Mouse (Mus musculus): Measurements from ENCODE around the gene Tmed6. TPM values are rescaled to one million over a fixed set of nuclear protein-coding genes. Genes with fewer than 3 reads are reported as not detected.

The Tmed6 gene
- polyA plus RNA-seq, 1 experiment from 2014 or later = not detected

DNA sequence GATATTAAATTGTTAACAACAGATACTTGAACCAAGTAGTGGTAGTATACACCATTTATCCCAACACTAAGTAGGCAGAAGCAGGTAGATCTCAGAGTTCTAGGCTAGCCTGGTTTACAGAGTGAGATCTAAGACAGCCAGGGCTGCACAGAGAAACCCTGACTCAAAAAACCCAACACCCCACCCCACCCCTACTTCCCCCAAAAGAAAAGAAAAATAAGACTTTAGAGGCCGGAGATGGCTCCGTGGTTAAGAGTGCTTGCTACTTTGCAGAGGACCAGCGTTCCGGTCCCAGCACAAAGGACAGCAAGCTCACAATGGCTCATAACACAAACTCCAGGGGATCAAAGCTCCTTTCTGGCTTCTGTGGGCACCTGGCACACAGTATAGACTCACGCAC is 20.6 kb upstream of the Tmed6 start:
- Histone ChIP-seq H3K9ac (ENCODE audit: low read length) (no peak overlapping the region), H3K36me3 (ENCODE audit: control insufficient read depth, insufficient read depth) (peaks cover 41% of the 10 kb centered on the region), H3K27ac (ENCODE audit: low read length) (no peak overlapping the region), H3K27me3 (ENCODE audit: control insufficient read depth, insufficient read depth, low read length) (no peaks in the 10 kb centered on the region), H3K9me3 (replicated peaks; ENCODE audit: control insufficient read depth, low read length) (no peaks in the 10 kb centered on the region), H3K4me1 (ENCODE audit: control insufficient read depth, insufficient read depth, low read length) (no peaks in the 10 kb centered on the region), H3K4me3 (ENCODE audit: low read length) (no peak overlapping the region), H3K4me2 (ENCODE audit: low read depth, low read length) (no peak overlapping the region)
- no peak for ATAC-seq (replicated peaks; ENCODE audit: extremely low read depth, insufficient read depth, low FRiP score)
- WGBS = 96% methylated on average over 5 of the region's 5 CpGs

DNA sequence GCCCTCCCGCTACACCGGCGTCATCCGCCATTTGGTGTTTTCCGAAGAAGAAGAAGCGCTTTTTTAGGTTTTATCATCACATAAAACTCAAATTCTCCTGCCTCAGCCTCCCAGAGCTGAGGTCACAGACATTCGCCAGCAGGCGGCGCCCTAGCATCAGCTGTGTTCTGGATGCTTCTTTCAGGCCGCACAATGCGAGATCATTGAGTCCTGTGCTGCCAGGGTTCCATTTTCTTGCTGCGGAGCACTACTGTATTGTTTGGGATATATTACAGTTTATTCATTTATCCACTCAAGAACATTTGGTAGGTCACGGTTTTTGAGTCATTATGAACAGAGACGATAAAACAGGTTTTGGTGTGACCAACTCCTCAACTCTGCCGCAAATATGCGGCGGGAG is 19.9 kb upstream of the Tmed6 start:
- no peak for ATAC-seq (replicated peaks; ENCODE audit: extremely low read depth, insufficient read depth, low FRiP score)
- WGBS = 96% methylated on average over 17 of the region's 17 CpGs

DNA sequence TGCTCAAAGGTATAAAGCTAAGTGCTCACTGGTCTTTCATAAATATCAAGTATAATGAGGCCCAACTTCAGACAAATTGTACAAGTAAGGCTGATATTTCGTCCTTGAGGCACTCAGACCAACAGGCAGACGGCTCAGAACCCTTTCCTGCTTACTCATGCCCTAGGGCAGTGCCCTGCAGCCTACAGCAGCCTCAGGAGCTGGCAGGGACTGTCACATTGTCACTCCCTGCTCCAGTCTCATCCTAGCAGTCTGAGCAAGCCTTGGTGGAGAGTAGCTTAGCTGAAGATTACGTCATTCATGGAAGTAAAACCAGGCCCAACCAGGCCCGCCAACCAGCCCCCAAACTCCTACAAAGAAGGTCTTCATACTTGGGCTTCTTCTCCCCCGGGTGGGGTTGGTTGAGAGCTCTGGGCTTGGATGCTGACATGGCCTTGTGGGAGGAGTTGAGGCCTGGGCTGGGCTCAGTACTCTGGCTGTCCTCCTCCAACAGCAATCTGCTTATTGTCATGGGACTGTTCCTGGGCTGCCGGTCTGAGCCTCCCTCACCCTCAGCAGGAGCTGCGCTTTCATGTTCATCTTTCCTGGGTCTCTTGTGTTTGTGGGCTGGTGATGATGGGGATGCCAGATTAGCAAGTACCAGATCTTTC is 10.9 kb upstream of the Tmed6 start:
- no peak overlapping the region for H3K9ac ChIP-seq (ENCODE audit: low read length)
- H3K4me3 ChIP-seq (ENCODE audit: low read length) = no peak overlapping the region
- no peak overlapping the region for H3K27ac ChIP-seq (ENCODE audit: low read length)
- no peaks in the 10 kb centered on the region for H3K4me1 ChIP-seq (ENCODE audit: control insufficient read depth, insufficient read depth, low read length)
- 80% methylated on average over 7 of the region's 7 CpGs for WGBS
- no peaks in the 10 kb centered on the region for H3K9me3 ChIP-seq (replicated peaks; ENCODE audit: control insufficient read depth, low read length)
- ATAC-seq (replicated peaks; ENCODE audit: extremely low read depth, insufficient read depth, low FRiP score) = no peak
- no peak overlapping the region for H3K4me2 ChIP-seq (ENCODE audit: low read depth, low read length)
- no peaks in the 10 kb centered on the region for H3K27me3 ChIP-seq (ENCODE audit: control insufficient read depth, insufficient read depth, low read length)
- peaks cover 31% of the 10 kb centered on the region for H3K36me3 ChIP-seq (ENCODE audit: control insufficient read depth, insufficient read depth)

More for the DNA sequence above, 19.9 kb upstream of the Tmed6 start:
- Histone ChIP-seq H3K4me2 (ENCODE audit: low read depth, low read length) (no peak overlapping the region), H3K9me3 (replicated peaks; ENCODE audit: control insufficient read depth, low read length) (no peaks in the 10 kb centered on the region), H3K4me3 (ENCODE audit: low read length) (no peak overlapping the region), H3K27me3 (ENCODE audit: control insufficient read depth, insufficient read depth, low read length) (no peaks in the 10 kb centered on the region), H3K9ac (ENCODE audit: low read length) (no peak overlapping the region), H3K36me3 (ENCODE audit: control insufficient read depth, insufficient read depth) (peaks cover 42% of the 10 kb centered on the region), H3K27ac (ENCODE audit: low read length) (no peak overlapping the region), H3K4me1 (ENCODE audit: control insufficient read depth, insufficient read depth, low read length) (no peaks in the 10 kb centered on the region)

DNA sequence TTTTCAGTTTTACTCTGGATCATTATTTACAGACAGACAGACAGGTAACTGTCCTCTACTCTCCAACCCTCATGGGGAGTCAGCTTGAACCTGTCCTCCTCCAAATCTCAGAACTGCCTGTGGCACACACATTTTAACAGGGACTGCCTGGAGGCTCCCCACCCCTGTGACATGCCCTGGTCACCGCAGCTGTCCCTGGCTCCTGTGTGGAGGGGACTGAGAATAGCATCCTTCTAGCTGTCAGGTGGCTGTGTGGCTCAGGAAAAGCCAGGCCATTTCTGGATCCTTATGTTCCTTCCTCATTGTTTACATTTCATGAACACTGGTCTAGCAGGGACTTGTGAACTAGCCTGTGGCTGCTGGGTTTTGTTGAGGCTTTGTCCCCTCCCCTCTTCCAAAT is 8.7 kb upstream of the Tmed6 start:
- Histone ChIP-seq H3K36me3 (ENCODE audit: control insufficient read depth, insufficient read depth) (peaks cover 40% of the 10 kb centered on the region), H3K4me1 (ENCODE audit: control insufficient read depth, insufficient read depth, low read length) (no peaks in the 10 kb centered on the region), H3K4me3 (ENCODE audit: low read length) (no peak overlapping the region), H3K27me3 (ENCODE audit: control insufficient read depth, insufficient read depth, low read length) (no peaks in the 10 kb centered on the region), H3K27ac (ENCODE audit: low read length) (no peak overlapping the region), H3K4me2 (ENCODE audit: low read depth, low read length) (no peak overlapping the region), H3K9ac (ENCODE audit: low read length) (no peak overlapping the region), H3K9me3 (replicated peaks; ENCODE audit: control insufficient read depth, low read length) (no peaks in the 10 kb centered on the region)
- WGBS = 84% methylated on average over 1 of the region's 1 CpGs
- ATAC-seq (replicated peaks; ENCODE audit: extremely low read depth, insufficient read depth, low FRiP score) = no peak

DNA sequence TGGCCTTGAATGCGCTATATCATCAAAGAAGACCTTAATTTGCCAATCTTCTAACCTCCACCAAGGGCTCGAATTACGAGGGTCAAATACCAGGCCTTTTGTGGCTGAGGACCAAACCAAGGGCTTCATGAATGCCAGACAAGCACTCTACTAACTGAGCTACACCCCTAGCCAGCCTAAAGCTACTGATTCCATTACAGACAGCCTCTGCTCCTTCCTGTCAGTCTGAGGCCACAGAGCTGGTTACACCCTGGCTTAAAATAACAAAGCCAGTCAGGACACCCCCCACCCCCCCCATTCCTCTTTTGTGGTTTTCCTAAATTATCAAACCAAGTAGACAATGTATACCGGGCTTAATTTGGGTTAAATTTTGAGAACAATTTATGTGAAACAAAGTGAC is 8.3 kb upstream of the Tmed6 start:
- no peak for ATAC-seq (replicated peaks; ENCODE audit: extremely low read depth, insufficient read depth, low FRiP score)
- peaks cover 40% of the 10 kb centered on the region for H3K36me3 ChIP-seq (ENCODE audit: control insufficient read depth, insufficient read depth)
- no peaks in the 10 kb centered on the region for H3K4me1 ChIP-seq (ENCODE audit: control insufficient read depth, insufficient read depth, low read length)
- H3K9ac ChIP-seq (ENCODE audit: low read length) = no peak overlapping the region
- no peak overlapping the region for H3K27ac ChIP-seq (ENCODE audit: low read length)
- H3K4me3 ChIP-seq (ENCODE audit: low read length) = no peak overlapping the region
- H3K9me3 ChIP-seq (replicated peaks; ENCODE audit: control insufficient read depth, low read length) = no peaks in the 10 kb centered on the region
- 75% methylated on average over 4 of the region's 4 CpGs for WGBS
- H3K27me3 ChIP-seq (ENCODE audit: control insufficient read depth, insufficient read depth, low read length) = no peaks in the 10 kb centered on the region
- no peak overlapping the region for H3K4me2 ChIP-seq (ENCODE audit: low read depth, low read length)

DNA sequence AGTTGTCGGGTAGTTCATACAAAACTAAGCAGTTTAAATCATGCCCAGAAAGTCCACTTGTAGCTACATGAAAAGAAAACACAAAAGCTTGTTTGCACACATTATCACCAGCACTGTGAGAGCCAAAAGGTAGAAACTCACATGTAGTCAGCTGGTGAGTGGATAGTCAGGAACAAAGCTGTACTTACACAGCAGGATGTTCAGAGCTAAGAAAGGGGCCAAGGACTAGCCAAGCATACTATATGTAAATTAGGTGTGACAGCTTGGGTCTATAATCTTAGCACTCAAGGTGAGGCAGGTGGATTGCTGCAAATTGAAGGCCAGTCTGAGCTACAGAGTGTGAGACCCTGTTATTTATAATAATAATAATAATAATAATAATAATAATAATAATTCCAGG is 2.8 kb downstream of the Tmed6 start:
- WGBS = 86% methylated on average over 1 of the region's 1 CpGs
- Histone ChIP-seq H3K27me3 (ENCODE audit: control insufficient read depth, insufficient read depth, low read length) (no peaks in the 10 kb centered on the region), H3K9me3 (replicated peaks; ENCODE audit: control insufficient read depth, low read length) (no peaks in the 10 kb centered on the region)

DNA sequence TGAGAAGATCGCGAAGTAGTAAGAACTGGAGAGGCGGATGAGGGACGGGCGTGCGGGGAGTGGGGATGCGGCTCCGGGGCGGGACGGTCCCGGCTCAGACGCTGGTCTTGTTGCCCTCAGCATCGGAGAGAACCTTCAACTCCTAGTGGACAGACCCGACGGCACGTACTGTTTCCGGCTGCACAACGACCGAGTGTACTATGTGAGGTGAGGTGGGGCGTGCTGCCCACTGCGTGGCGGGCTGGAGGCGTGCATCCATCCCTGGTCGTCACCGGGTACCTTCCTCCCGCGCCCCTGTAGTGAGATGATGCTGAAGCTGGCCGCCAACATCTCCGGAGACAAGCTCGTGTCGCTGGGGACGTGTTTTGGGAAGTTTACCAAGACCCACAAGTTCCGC is 8.5 kb downstream of the Tmed6 start:
- H3K9me3 ChIP-seq (replicated peaks; ENCODE audit: control insufficient read depth, low read length) = no peaks in the 10 kb centered on the region
- peaks cover 26% of the 10 kb centered on the region for H3K36me3 ChIP-seq (ENCODE audit: control insufficient read depth, insufficient read depth)
- H3K4me1 ChIP-seq (ENCODE audit: control insufficient read depth, insufficient read depth, low read length) = peaks cover 17% of the 10 kb centered on the region
- peak overlapping the region; percentile 43; the same call in 1 of the 2 replicates for H3K27ac ChIP-seq (ENCODE audit: low read length)
- peak overlapping the region; percentile 96 for H3K4me2 ChIP-seq (ENCODE audit: low read depth, low read length)
- ATAC-seq (replicated peaks; ENCODE audit: extremely low read depth, insufficient read depth, low FRiP score) = peak; percentile 16
- peak overlapping the region; percentile 86 for H3K9ac ChIP-seq (ENCODE audit: low read length)
- peak overlapping the region; percentile 99 for H3K4me3 ChIP-seq (ENCODE audit: low read length)
- H3K27me3 ChIP-seq (ENCODE audit: control insufficient read depth, insufficient read depth, low read length) = no peaks in the 10 kb centered on the region
- under 1% methylated on average over 33 of the region's 33 CpGs for WGBS

More for the DNA sequence above, 2.8 kb downstream of the Tmed6 start:
- H3K27ac ChIP-seq (ENCODE audit: low read length) = no peak overlapping the region
- peaks cover 3% of the 10 kb centered on the region; the same call in 1 of the 2 replicates for H3K4me1 ChIP-seq (ENCODE audit: control insufficient read depth, insufficient read depth, low read length)
- no peak overlapping the region for H3K4me3 ChIP-seq (ENCODE audit: low read length)
- peaks cover 10% of the 10 kb centered on the region for H3K36me3 ChIP-seq (ENCODE audit: control insufficient read depth, insufficient read depth)
- no peak overlapping the region for H3K4me2 ChIP-seq (ENCODE audit: low read depth, low read length)
- ATAC-seq (replicated peaks; ENCODE audit: extremely low read depth, insufficient read depth, low FRiP score) = no peak
- no peak overlapping the region for H3K9ac ChIP-seq (ENCODE audit: low read length)

DNA sequence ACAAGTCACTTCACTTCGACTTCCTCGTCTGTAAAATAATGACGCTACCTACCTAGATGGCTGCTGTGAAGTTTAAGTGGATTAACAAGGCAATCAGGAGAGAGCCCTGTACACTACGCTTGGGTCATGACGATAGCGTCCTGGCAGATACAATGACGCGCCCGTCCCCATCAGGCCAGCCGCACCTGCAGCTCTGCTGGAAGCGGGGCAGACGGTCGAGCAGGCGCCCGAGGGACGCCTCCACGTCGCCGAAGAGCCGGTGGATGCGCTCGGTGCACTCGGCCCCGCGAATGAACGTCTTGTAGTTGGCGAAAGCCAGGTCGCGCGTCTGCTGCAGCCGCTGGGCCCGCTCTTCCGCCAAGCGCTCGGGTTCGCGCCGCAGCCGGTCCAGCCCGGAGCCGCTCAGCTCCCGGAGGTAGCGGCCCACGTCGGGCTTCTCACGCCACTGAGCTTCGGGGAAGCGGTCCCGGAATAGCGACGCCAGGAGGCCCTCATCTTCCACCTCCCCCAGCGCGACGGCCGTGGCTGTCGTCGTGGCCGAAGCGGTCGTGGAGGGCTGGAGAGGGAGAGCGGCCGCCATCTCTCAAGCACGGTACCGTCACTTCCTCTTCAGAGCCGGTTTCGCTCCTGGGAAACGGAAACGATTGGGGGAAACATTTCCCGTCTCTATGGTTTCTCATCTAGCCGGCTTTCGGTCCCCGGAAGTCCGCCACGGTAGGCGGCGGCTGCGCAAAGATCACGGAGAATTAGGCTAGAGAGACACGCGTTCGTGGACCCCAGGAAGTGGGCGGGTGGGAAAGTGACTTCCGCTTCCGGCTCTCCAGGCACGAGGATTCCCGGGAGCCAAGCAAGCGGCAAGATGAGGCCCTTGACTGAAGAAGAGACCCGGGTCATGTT is 9.1 kb downstream of the Tmed6 start, which contains the start of the genes Cog8 and Nip7:
TSS of gene Cog8 (minus strand) at position 614 of the 897 bp plus-strand sequence.
TSS of gene Nip7 (plus strand) at position 802 of the 897 bp plus-strand sequence.
- peak within 1 kb of the TSS; percentile 99 for H3K4me3 ChIP-seq (ENCODE audit: low read length)
- peak within 1 kb of the TSS; percentile 96 for H3K4me2 ChIP-seq (ENCODE audit: low read depth, low read length)
- peak within 1 kb of the TSS; percentile 95 for H3K9ac ChIP-seq (ENCODE audit: low read length)
- ATAC-seq (replicated peaks; ENCODE audit: extremely low read depth, insufficient read depth, low FRiP score) = peak; percentile 95
- peaks cover 17% of the 10 kb centered on the region for H3K4me1 ChIP-seq (ENCODE audit: control insufficient read depth, insufficient read depth, low read length)
- peaks cover 32% of the 10 kb centered on the region for H3K36me3 ChIP-seq (ENCODE audit: control insufficient read depth, insufficient read depth)
- peak within 1 kb of the TSS; percentile 83 for H3K27ac ChIP-seq (ENCODE audit: low read length)
- H3K27me3 ChIP-seq (ENCODE audit: control insufficient read depth, insufficient read depth, low read length) = no peaks in the 10 kb centered on the region
- under 1% methylated on average over 88 of the region's 88 CpGs for WGBS
- H3K9me3 ChIP-seq (replicated peaks; ENCODE audit: control insufficient read depth, low read length) = no peaks in the 10 kb centered on the region

DNA sequence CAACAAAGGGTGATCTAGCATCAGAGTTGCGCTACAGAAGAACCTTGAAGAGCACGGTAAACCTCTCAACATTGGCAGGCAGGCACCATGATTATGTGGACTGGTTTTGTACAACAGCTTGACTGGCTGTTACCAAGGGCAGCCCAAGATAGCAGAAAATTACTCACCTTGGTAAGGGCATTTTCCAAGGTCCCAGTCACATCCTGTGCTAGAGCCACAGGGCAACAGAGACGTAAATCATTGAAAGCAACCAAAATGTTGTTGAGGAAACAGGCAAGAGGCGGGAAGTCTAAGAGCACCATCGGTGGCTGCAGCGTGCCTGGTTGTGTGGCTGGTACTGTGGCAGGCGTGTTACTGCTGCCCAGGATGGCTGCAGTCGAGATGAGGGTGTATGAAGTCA is 13.4 kb downstream of the Tmed6 start:
- H3K36me3 ChIP-seq (ENCODE audit: control insufficient read depth, insufficient read depth) = peaks cover 38% of the 10 kb centered on the region

More for the DNA sequence above, 13.4 kb downstream of the Tmed6 start:
- H3K4me1 ChIP-seq (ENCODE audit: control insufficient read depth, insufficient read depth, low read length) = peaks cover 23% of the 10 kb centered on the region
- 97% methylated on average over 8 of the region's 8 CpGs for WGBS
- no peak overlapping the region for H3K9ac ChIP-seq (ENCODE audit: low read length)
- no peaks in the 10 kb centered on the region for H3K9me3 ChIP-seq (replicated peaks; ENCODE audit: control insufficient read depth, low read length)
- no peak overlapping the region for H3K4me2 ChIP-seq (ENCODE audit: low read depth, low read length)
- no peaks in the 10 kb centered on the region for H3K27me3 ChIP-seq (ENCODE audit: control insufficient read depth, insufficient read depth, low read length)
- H3K27ac ChIP-seq (ENCODE audit: low read length) = no peak overlapping the region
- no peak for ATAC-seq (replicated peaks; ENCODE audit: extremely low read depth, insufficient read depth, low FRiP score)
- H3K4me3 ChIP-seq (ENCODE audit: low read length) = no peak overlapping the region

All from heart, embryonic 16.5 days (tissue).